Mouse (Mus musculus): ENCODE results near the gene Tln2. TPM values are rescaled to one million over a fixed set of nuclear protein-coding genes. Genes with fewer than 3 reads are reported as not detected.

Tln2 gene
- 100 to 1,000 TPM; 111 to 132 TPM for total RNA-seq (2021)
- long read RNA-seq, experiment 1, partial matches to known transcripts = 48 of 89 reads
- long read RNA-seq, experiment 1, other reads (novel, unspliced or antisense) = 41 of 89 reads
- long read RNA-seq, experiment 2, partial matches to known transcripts = 56 of 117 reads
- long read RNA-seq, experiment 2, other reads (novel, unspliced or antisense) = 61 of 117 reads

DNA sequence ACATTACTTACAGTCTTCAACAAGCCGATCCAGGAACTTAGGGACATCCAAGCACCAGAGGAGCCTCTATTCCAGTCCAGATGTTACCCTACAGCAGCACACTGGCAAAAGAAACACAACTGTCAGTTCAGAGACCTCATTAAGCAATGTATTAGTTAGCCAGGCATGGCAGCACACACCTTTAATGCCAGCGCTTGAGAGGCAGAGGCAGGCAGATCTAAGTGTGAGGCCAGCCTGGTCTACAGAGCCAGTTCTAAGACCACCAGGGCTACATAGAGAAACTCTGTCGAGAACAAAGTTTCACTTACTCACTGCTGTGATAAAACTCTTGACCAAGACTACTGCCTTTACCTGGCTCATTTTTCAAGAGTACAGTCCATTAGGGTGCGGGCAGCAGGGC, at the start of gene Tln2:
Tln2 (minus strand) TSS at position 101 of the 400 bp plus-strand sequence.
- DNase-seq = no peak

DNA sequence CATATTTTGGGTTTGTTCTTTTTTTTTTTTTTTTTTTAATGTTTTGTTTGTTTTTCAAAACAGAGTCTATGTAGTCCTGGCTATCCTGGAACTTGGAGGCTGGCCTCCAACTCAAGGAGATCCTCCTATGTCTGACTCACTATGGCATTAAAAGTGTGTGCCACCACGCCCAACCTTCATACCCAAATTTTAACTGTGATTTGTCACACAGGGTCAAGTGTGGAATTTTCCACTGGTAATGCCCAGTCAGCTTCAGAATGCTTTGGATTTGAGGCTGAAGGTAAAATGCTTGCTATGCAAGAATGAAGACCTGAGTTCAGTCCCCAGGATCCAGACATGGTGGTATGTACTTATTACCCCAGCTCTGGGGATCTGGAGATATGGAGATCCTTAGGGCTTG, 49.7 kb upstream of the Tln2 start:
- DNase-seq = no peak

DNA sequence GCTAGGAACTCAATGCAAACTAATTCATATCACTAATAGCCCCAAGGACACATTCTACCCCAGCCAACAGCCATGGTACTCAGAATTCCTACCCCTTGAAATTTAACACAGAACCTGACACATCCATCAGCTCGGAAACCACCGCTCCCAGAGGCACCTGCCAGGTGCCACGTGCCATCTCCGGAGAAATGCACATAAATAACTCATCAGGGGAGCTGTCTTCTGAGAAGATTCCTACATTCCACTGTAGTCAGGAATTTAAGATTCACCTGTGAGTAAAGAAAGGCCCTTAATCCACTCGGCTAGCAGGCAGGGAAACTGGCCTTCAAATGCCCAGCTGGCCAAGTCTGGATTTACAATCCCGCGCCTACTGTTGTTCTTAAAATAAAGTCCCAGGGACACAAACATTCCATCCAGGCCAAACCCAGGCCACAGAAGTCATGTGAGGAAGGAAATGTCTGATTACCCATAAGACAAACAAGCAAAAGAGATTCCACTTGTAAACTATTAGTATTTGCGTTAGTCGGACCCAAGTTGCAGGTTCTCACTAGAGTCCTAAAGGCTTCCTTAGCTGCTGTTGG, 48.4 kb upstream of the Tln2 start:
- DNase-seq = no peak

DNA sequence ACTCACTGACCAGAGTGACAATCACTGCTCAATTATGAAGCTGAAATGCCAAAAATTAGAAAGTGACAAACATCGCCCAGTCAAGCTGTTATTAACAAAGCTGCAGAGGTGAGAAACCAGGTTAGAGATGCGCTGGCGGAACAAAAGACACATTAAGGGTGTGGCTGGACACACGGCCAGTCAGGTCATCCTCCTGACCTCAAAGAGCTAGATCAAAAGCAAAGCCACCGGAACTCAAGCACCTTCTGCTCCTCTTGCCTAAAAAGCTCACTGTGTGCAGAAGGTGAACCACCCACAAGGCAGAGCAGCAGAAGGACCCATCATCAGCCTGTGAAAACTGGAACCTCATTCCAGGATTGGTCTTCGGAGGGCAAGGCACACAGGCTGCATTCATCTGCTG, 47.8 kb upstream of the Tln2 start:
- DNase-seq = no peak

GRCm38 (mm10) chr9:67605867-67606435, 46.4 kb upstream of the Tln2 start:
- DNase-seq = no peak

DNA sequence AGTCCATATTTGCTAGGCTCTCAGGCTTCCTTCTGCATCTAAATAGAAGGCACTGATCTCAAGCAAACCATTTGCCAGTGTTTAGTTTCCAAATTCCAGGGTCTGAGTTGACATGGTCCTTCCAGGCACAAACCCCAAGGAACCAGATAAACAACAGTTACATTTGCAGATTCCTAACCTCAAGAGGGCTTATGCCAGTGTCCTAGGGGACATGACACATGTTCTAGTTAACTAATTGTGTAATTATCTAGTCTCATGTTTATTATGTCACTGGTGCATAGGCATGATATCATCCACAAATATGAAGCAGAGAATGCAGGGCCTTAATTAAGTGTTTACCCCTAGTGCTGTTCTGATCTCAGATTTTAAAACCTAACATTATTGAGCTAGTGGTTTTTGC, 45.4 kb upstream of the Tln2 start:
- DNase-seq = no peak

DNA sequence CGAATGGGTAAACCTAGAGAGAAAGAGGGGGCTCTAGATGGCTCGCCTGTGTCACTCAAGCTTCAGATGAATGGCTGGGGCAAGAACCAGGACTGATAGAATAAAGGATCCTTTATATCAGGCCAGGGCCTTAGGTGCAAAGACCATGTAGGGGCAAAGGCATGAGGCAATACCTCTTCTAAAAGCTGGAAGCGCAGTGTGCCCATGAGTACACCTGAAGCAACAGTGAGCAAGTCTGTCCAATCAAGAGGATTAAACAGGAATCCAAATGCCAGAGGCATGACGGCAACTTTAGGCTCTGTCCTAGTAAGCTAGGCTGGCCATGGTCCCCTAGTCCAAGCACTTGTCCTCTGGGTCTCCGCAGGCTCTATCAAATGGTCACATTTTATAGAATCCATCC, 42.8 kb upstream of the Tln2 start:
- DNase-seq = no peak

- no peak for DNase-seq
Observed at GRCm38 (mm10) chr9:67595221-67595620, 35.7 kb upstream of the Tln2 start.

- DNase-seq = no peak
Observed at GRCm38 (mm10) chr9:67593469-67594141, 34.1 kb upstream of the Tln2 start.

DNA sequence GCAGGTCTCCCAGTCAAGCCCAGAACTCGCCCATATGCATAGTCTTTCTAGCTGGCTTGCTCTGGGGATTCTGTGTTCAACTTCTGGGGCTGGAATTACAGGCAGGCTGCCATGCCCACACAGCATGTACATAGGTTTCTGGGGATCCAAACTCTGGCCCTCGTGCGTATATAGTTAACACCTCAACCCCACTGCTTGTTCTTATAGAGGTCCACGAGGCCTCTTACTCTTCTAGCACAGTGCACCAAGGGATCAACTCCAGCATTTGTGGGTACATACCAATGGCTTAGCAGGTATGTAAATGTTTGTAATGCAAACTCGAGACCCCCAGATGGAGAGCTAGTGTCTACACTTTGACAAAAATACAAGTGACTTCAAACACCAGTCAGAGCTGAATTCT, 33.2 kb upstream of the Tln2 start:
- no peak for DNase-seq

- DNase-seq = no peak
Observed at GRCm38 (mm10) chr9:67587111-67587510, 27.6 kb upstream of the Tln2 start.

- no peak for DNase-seq
Observed at GRCm38 (mm10) chr9:67586489-67586888, 27.0 kb upstream of the Tln2 start.

DNA sequence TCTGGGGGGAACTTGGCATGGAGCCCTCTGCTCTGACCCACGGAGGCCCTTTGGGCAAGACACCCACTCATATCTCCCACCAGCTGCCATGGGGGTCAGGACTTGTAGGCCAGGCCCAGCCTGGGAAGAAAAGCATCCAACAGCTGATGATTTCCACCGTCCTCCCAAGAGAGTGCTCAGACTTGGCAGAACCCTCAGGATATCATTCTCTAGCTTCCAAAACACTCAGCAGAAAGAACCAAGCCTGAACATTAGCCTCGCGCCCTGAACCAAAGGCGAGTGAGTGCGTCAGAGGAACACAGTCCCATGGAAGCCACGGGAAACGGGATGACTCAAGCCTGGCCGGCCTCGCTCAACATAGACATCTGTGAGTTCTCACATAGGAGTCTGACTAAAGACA, 25.4 kb upstream of the Tln2 start:
- peak; percentile 51 for DNase-seq

DNA sequence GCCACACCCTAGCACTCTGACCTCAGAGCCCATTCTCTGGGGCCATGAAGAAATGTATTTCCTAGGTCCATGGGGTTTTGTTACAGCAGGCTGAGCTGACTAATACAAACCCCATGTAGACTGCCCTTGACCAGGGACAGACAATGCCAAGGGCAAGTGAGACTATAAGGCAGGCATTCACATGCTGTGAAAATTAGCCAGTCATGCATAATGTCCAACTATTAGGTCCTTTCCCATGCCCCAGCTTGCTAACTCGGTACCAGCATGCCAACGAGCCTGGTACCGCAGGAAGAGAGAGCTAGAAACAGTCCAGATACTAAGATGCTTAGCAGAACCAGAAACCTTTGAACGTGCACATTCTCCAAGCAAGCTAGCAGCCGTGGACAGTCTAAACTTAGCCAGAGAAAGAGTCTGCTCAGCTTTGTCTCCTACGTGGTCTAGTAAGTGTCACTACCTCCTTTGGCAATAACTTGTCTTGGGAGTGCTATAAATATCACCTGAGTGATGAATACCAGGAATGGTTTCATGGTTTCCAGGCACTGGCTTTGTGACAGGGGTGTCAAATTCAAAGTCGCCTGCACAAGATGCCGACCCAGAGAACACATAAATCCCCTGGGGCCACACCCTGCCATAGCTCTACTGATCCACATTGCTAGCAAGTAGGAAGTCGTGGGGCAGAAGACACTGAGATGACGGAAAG, 22.2 kb upstream of the Tln2 start:
- DNase-seq = peak; percentile 42

DNA sequence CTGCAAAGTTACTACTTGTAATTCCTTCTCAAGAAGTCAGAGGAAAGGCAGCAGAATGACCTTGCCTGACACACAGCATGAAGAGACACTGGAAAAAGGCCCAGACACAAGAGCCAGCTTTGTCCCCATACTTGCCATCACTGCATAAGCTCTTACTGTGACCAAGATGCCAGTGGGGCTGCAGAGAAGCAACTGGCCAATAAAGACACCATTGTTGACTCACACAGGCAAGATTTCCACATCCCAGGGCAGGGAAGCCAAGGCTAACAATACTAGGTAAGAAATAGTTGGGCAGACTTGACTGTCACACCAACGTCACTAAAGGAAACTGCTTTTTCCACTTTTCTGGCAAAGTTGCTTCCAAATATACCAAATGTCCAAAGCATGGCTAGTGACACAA, 20.0 kb upstream of the Tln2 start:
- DNase-seq = no peak

- DNase-seq = no peak
Observed at GRCm38 (mm10) chr9:67574721-67575248, 15.3 kb upstream of the Tln2 start.

GRCm38 (mm10) chr9:67573683-67573979, 14.1 kb upstream of the Tln2 start:
- DNase-seq = no peak

GRCm38 (mm10) chr9:67572790-67573682, 13.5 kb upstream of the Tln2 start:
- no peak for DNase-seq

GRCm38 (mm10) chr9:67565801-67566258, 6.3 kb upstream of the Tln2 start:
- peak; percentile 34 for DNase-seq

- DNase-seq = no peak
Observed at GRCm38 (mm10) chr9:67549811-67550501, 9.5 kb downstream of the Tln2 start.

- peak; percentile 31 for DNase-seq
Observed at GRCm38 (mm10) chr9:67549332-67549731, 10.2 kb downstream of the Tln2 start.
